Mouse (Mus musculus) kidney, embryonic 16.5 days (tissue): ENCODE measurements at regions not wholly inside any gene's neighbourhood (a gene's known extent, or its start where the extent isn't known, plus 50 kb on each side); places are given as distances from the start of the nearest gene placed in this dataset.
"Not testable (repeated sequence)": the region's sequence is repeated elsewhere in the genome, so short reads cannot be mapped to it uniquely, and the experiment has no call there.

Experiments
- ATAC-seq: fragments of 200-750 bp; cut with Nextera tagmentation; 2 replicates; pipeline ENCODE4 v1.8.0; 2017; ENCODE audit warnings: moderate TSS enrichment; ENCODE audit not compliant: low FRiP score, low TSS enrichment
- H3K27ac ChIP-seq: fragments of 300-500 bp; sonication (generic); 2 replicates; pipeline ENCODE4 v1.5.1; 2014; ENCODE audit warnings: low read length
- H3K27me3 ChIP-seq: fragments of 300-500 bp; sonication (generic); 2 replicates; pipeline ENCODE4 v1.6.1; 2014; ENCODE audit warnings: low read length, control low read depth, mixed read lengths; ENCODE audit not compliant: insufficient read depth
- H3K36me3 ChIP-seq: fragments of 300-500 bp; sonication (generic); 2 replicates; pipeline ENCODE4 v1.6.1; 2014; ENCODE audit warnings: low read length, control low read depth, mixed read lengths; ENCODE audit not compliant: insufficient read depth
- H3K4me1 ChIP-seq: fragments of 300-500 bp; sonication (generic); 2 replicates; pipeline ENCODE4 v1.6.1; 2014; ENCODE audit warnings: low read length, control low read depth, mixed read lengths; ENCODE audit not compliant: insufficient read depth
- H3K4me2 ChIP-seq: fragments of 300-500 bp; sonication (generic); replicated peaks from 2 replicates; pipeline ENCODE4 v1.6.1; 2014; ENCODE audit warnings: low read depth, low read length
- H3K4me3 ChIP-seq: fragments of 300-500 bp; sonication (generic); 2 replicates; pipeline ENCODE4 v1.5.1; 2014; ENCODE audit warnings: mild to moderate bottlenecking, low read length
- H3K9ac ChIP-seq: fragments of 300-500 bp; sonication (generic); replicated peaks from 2 replicates; pipeline ENCODE4 v1.6.1; 2014; ENCODE audit warnings: low read length
- H3K9me3 ChIP-seq: fragments of 300-500 bp; sonication (generic); 2 replicates; pipeline ENCODE4 v1.6.1; 2016; ENCODE audit warnings: low read length, control low read depth
- WGBS: fragments of 180-500 bp; shearing (Covaris S2); extraction: QIAGEN DNeasy Blood & Tissue Kit; methylation state at CpG from one replicate; pipeline ENCODE4 v1.1.7; 2014; 5-methylcytosine and 5-hydroxymethylcytosine counted together

DNA sequence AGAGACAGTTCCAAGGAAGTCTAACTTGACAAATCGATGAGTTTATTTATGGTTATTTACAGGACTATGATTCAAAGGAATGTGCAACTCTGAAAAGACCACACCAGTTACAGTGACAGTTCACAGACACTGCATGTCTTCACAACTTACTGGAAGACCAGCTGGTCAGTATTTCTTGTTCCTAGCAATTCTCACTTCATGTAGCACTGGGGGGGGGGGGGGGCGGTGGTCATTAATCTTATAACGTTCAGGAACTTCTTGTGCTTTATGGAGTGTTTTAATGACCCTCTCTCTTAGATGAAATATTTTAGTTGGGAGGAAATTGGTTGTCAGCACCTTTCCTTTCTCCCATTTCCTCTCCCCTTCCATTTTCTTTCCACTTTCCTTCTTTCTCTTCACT, 1752.1 kb upstream of the Cntnap5a start:
- 14% methylated on average over 3 of the region's 3 CpGs for WGBS
- no peaks in the 10 kb centered on the region for H3K4me1 ChIP-seq

DNA sequence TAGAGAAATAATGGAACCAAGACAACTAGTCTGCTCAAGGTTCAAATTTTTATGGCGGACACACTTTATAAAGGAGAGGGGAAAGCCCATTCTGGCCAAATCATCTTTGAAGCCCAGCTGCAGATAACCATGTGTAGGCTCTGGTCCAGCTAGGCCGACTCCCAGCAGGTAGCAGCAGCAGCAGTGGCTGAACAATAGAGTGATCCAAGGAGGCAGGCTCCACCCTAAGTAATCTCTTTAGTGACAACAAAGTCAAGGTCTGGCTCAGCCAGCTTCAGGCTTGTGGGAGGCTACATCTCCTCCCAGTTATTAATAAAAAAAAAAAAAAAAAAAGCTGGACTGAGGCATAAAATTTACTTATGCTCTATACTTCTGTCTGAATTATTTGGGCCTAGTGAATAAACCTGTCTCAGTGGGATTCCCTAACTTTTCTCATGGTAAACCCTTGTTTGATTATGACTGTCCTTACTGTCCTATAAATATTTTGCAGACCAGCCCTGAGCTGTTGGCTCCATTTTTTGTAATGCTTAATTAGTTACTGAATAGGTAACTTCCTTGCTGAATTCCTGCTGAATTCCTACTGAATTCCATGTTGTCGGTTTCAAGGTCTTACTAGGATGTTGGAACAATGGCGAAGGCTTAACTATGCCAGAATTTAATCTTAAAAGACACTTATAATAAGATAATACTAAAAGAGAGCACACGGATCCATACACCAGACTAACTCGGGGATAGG, 1726.4 kb upstream of the Cntnap5a start:
- no peak overlapping the region for H3K4me2 ChIP-seq
- H3K9ac ChIP-seq, result no peak overlapping the region
- H3K36me3 ChIP-seq, result no peaks in the 10 kb centered on the region
- H3K9me3 ChIP-seq, result no peaks in the 10 kb centered on the region
- no peak overlapping the region for H3K4me3 ChIP-seq
- 85% methylated on average over 6 of the region's 6 CpGs for WGBS
- no peak for ATAC-seq
- no peaks in the 10 kb centered on the region for H3K27me3 ChIP-seq
- H3K27ac ChIP-seq, result no peak overlapping the region
- no peaks in the 10 kb centered on the region for H3K4me1 ChIP-seq

More for the DNA sequence above, 1752.1 kb upstream of the Cntnap5a start:
- Histone ChIP-seq H3K27ac (no peak overlapping the region), H3K36me3 (no peaks in the 10 kb centered on the region), H3K4me2 (no peak overlapping the region), H3K9ac (no peak overlapping the region), H3K27me3 (no peaks in the 10 kb centered on the region), H3K9me3 (no peaks in the 10 kb centered on the region), H3K4me3 (no peak overlapping the region)
- ATAC-seq, result peak; percentile 77; the same call in 1 of the 2 replicates

GRCm38 (mm10) chr1:113959267-113959666, 1725.3 kb upstream of the Cntnap5a start:
- H3K27ac ChIP-seq, H3K27me3 ChIP-seq, H3K9me3 ChIP-seq, H3K4me2 ChIP-seq, H3K9ac ChIP-seq, H3K36me3 ChIP-seq, H3K4me3 ChIP-seq, ATAC-seq, H3K4me1 ChIP-seq: not testable (repeated sequence)
- 77% methylated on average over 1 of the region's 1 CpGs for WGBS

GRCm38 (mm10) chr1:113963931-113964330, 1720.6 kb upstream of the Cntnap5a start:
- not testable (repeated sequence) for H3K36me3 ChIP-seq, H3K4me1 ChIP-seq, H3K27ac ChIP-seq, H3K27me3 ChIP-seq, H3K9me3 ChIP-seq, H3K4me3 ChIP-seq, ATAC-seq, H3K4me2 ChIP-seq, H3K9ac ChIP-seq
- 37% methylated on average over 2 of the region's 2 CpGs for WGBS

DNA sequence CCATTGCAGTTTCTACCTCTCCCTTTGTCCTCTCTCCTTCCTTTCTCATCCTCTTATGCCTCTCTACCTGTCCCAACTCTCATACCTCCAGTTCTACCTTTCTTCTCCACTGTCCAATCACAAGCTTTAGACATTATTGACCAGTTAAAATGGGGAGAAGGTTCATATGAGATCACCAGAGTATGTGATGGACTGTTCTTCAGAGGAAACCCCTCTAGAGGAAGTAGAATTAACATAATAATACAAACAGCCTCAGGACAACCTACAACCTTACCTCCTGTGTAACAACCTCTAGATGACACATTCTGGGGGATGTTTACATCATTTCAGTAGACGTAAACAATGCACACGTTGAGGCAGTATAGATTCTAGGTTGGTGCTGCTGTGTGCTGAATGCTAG, 1720.1 kb upstream of the Cntnap5a start:
- no peak overlapping the region for H3K4me2 ChIP-seq
- no peaks in the 10 kb centered on the region for H3K36me3 ChIP-seq
- H3K4me3 ChIP-seq, result no peak overlapping the region
- H3K9me3 ChIP-seq, result no peaks in the 10 kb centered on the region
- no peaks in the 10 kb centered on the region for H3K27me3 ChIP-seq
- H3K9ac ChIP-seq, result no peak overlapping the region
- H3K4me1 ChIP-seq, result no peaks in the 10 kb centered on the region
- 72% methylated on average over 2 of the region's 2 CpGs for WGBS
- no peak for ATAC-seq
- H3K27ac ChIP-seq, result no peak overlapping the region

DNA sequence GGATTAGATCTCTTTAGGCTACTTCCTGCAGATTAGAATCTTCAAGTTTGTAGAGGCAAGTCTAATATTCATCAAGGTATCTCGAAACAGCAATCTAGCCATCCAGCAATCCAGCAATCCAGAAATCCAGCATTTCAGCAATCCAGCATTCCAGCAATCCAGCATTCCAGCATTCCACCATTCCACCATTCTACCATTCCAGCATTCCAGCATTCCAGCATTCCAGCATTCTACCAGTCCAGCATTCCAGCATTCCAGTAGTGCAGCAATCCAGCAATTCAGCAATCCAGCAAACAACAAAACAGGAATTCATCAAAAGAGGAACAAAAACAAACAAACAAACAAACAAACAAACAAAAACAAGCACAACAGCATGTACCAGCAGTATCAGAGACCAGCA, 1713.9 kb upstream of the Cntnap5a start:
- no peaks in the 10 kb centered on the region for H3K9me3 ChIP-seq
- no peak overlapping the region for H3K27ac ChIP-seq
- H3K4me3 ChIP-seq, result no peak overlapping the region
- no peak for ATAC-seq
- H3K9ac ChIP-seq, result no peak overlapping the region
- H3K4me2 ChIP-seq, result no peak overlapping the region
- H3K27me3 ChIP-seq, result no peaks in the 10 kb centered on the region
- 87% methylated on average over 1 of the region's 1 CpGs for WGBS
- H3K4me1 ChIP-seq, result no peaks in the 10 kb centered on the region
- H3K36me3 ChIP-seq, result no peaks in the 10 kb centered on the region

- H3K4me2 ChIP-seq, result no peak overlapping the region
- no peaks in the 10 kb centered on the region for H3K36me3 ChIP-seq
- no peak overlapping the region for H3K9ac ChIP-seq
- no peaks in the 10 kb centered on the region for H3K4me1 ChIP-seq
- H3K27ac ChIP-seq, result no peak overlapping the region
- no peaks in the 10 kb centered on the region for H3K27me3 ChIP-seq
- no peaks in the 10 kb centered on the region for H3K9me3 ChIP-seq
- no peak for ATAC-seq
- H3K4me3 ChIP-seq, result no peak overlapping the region
Observed at GRCm38 (mm10) chr1:113980111-113980510, 1704.4 kb upstream of the Cntnap5a start.

GRCm38 (mm10) chr1:113989676-113990296, 1694.8 kb upstream of the Cntnap5a start:
- H3K4me3 ChIP-seq, result no peak overlapping the region
- no peaks in the 10 kb centered on the region for H3K9me3 ChIP-seq
- ATAC-seq, result no peak
- no peaks in the 10 kb centered on the region for H3K36me3 ChIP-seq
- no peak overlapping the region for H3K9ac ChIP-seq
- 86% methylated on average over 6 of the region's 6 CpGs for WGBS
- H3K4me1 ChIP-seq, result no peaks in the 10 kb centered on the region
- no peak overlapping the region for H3K4me2 ChIP-seq
- no peaks in the 10 kb centered on the region for H3K27me3 ChIP-seq
- H3K27ac ChIP-seq, result no peak overlapping the region

DNA sequence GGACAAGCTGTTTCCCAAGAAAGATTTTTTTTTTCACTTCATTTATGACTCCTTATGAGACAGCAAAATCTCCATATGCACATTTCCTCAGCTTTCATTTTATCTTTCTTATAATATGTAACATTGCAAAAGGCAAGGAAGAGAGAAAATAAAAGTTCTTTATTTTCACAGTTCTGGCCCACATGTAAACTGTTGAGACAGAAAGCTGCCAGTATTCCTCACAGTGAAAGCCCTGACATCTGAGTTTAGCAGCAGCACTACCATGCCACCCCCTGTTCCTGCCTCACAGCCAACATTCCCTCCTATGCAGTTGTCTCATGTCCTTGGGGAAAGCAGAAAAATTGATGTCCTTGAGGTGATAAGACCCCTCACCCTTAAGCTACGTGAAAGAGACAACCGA, 1692.1 kb upstream of the Cntnap5a start:
- Histone ChIP-seq H3K9me3 (no peaks in the 10 kb centered on the region), H3K4me1 (no peaks in the 10 kb centered on the region), H3K4me3 (no peak overlapping the region), H3K27ac (no peak overlapping the region), H3K36me3 (no peaks in the 10 kb centered on the region), H3K4me2 (no peak overlapping the region), H3K27me3 (no peaks in the 10 kb centered on the region), H3K9ac (no peak overlapping the region)
- no peak for ATAC-seq
- WGBS, result 61% methylated on average over 2 of the region's 2 CpGs

DNA sequence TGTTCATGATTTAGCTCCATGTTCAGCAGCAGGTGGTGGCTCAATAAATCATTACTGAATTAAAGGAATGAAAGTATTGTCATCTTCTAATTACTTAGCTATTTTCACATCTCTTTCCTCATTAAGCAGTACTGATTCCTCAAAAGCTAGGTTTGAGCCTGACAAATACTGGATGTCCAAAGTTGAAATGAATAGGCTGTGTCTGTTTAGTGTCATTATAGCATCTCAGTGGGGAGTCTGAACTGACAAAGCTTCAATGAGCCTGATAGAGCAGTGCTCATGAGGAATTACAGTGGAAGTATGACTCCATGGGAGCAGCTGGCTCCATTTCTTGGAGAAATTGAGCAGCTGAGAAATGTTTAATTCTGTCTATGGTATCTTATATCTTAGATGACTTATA, 1646.7 kb upstream of the Cntnap5a start:
- ATAC-seq, result 0 out of 2 replicates have a peak, but pooled peaks have one; percentile 19

More for the DNA sequence above, 1646.7 kb upstream of the Cntnap5a start:
- no peaks in the 10 kb centered on the region for H3K36me3 ChIP-seq
- no peak overlapping the region for H3K4me2 ChIP-seq
- no peak overlapping the region for H3K9ac ChIP-seq
- no peaks in the 10 kb centered on the region for H3K27me3 ChIP-seq
- H3K4me1 ChIP-seq, result no peaks in the 10 kb centered on the region
- no peaks in the 10 kb centered on the region; the same call in 1 of the 2 replicates for H3K9me3 ChIP-seq
- H3K4me3 ChIP-seq, result no peak overlapping the region
- no peak overlapping the region for H3K27ac ChIP-seq
